Mouse (Mus musculus): Measurements from ENCODE around the gene Cfap157.

GRCm38 (mm10) chr2:32744272-32744982 lies 39.8 kb downstream of the Cfap157 start:
- TF ChIP-seq GATA1 (IDR thresholded peaks at IDR 0.05; ENCODE audit: low read length) (no peak), TAL1 (IDR thresholded peaks at IDR 0.05; ENCODE audit: low read length) (no peak)

All from erythroblast, embryonic 14.5 days (primary cell).